In the genomic region with DNA sequence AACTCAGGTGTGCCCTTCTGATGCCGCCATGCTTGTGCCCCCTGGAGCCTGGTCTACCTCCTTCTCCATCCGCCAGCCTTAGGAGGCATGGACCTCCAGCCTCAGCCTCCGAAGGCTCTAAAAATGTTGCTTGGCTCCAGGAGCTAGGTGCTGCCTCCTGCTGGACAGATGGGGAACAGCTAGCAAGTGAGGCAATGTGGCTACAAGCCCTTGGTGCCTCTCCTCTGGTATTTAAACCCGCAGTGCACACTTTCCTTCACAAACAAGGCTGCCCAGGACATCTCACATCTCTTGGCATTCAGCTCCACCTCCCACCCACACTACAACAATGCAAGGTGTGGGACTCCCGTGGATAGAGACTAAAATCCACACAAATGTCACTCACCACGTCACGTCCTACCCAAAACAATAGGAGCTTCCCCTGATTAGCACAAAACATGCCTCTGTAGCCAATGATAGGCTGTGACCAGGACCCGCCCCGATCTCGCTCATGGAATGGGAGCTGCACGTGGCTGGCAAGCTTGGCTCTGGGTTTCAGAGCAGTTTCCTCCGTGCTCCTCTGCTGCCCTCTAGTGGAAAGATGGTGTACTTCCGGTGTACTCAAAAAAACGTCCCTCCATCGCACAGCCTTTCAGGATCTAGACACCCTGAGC, we compare ENCODE assay signal across 8 mouse cellular contexts. TPM values are rescaled to one million over a fixed set of nuclear protein-coding genes. Genes with fewer than 3 reads are reported as not detected.
A peak's percentile ranks its signal among the peaks of the same experiment; 100 is the strongest.
DNase-seq lines count a peak whose midpoint lies in the region; ATAC-seq lines count a peak whose summit lies in the region.

No protein-coding gene starts in this region.

- H3K27ac ChIP-seq in embryonic facial prominence, embryonic 14.5 days (replicated peaks; ENCODE audit: low read depth, low read length): peak overlapping the region; percentile 78
- H3K27ac ChIP-seq in kidney, embryonic 14.5 days (ENCODE audit: low read depth, low read length): peak overlapping the region; percentile 83
- peak overlapping the region; percentile 81 for H3K27ac ChIP-seq in limb, embryonic 15.5 days

- no peaks in the 10 kb centered on the region for H3K36me3 ChIP-seq in embryonic facial prominence, embryonic 14.5 days (ENCODE audit: control insufficient read depth, insufficient read depth, low read length)
- H3K36me3 ChIP-seq in kidney, embryonic 14.5 days (ENCODE audit: control insufficient read depth, insufficient read depth, low read length): no peaks in the 10 kb centered on the region
- H3K36me3 ChIP-seq in limb, embryonic 15.5 days: no peaks in the 10 kb centered on the region

- 2% methylated on average over 15 of the region's 15 CpGs for WGBS in embryonic facial prominence, embryonic 14.5 days
- WGBS in kidney, embryonic 14.5 days: 2% methylated on average over 15 of the region's 15 CpGs
- WGBS in limb, embryonic 15.5 days: 2% methylated on average over 15 of the region's 15 CpGs

- no peaks in the 10 kb centered on the region for H3K27me3 ChIP-seq in embryonic facial prominence, embryonic 14.5 days (replicated peaks; ENCODE audit: control insufficient read depth, insufficient read depth, low read length)
- H3K27me3 ChIP-seq in kidney, embryonic 14.5 days (ENCODE audit: control insufficient read depth, insufficient read depth, low read length): no peaks in the 10 kb centered on the region
- no peaks in the 10 kb centered on the region; the same call in 1 of the 2 replicates for H3K27me3 ChIP-seq in limb, embryonic 15.5 days

- H3K9ac ChIP-seq in embryonic facial prominence, embryonic 14.5 days (ENCODE audit: low read depth, low read length): peak overlapping the region; percentile 41; the same call in 1 of the 2 replicates
- peak overlapping the region; percentile 48 for H3K9ac ChIP-seq in kidney, embryonic 14.5 days (ENCODE audit: low read depth, low read length)
- no peak overlapping the region for H3K9ac ChIP-seq in limb, embryonic 15.5 days

- peak overlapping the region; percentile 54 for H3K4me2 ChIP-seq in embryonic facial prominence, embryonic 14.5 days (ENCODE audit: low read depth, low read length)
- peak overlapping the region; percentile 48 for H3K4me2 ChIP-seq in kidney, embryonic 14.5 days (replicated peaks; ENCODE audit: low read depth, low read length)
- H3K4me2 ChIP-seq in limb, embryonic 15.5 days: peak overlapping the region; percentile 55

- DNase-seq in 3T3-L1 (ENCODE audit: low read depth, low spot score): peak; percentile 100
- peak; percentile 74 to 80 for DNase-seq in adrenal gland, postnatal 4 days (ENCODE audit: low spot score in 2 of 2)
- peak; percentile 98 for DNase-seq in embryonic facial prominence, embryonic 14.5 days (ENCODE audit: low spot score)
- peak; percentile 94 to 95 for DNase-seq in heart, adult 9 months (ENCODE audit: low spot score in 2 of 2)
- DNase-seq in monocyte, adult 2 months (ENCODE audit: low read depth in 1 of 2, low spot score in 2 of 2): peak; percentile 77 to 88
- DNase-seq in spleen, postnatal 36 days (ENCODE audit: low spot score in 2 of 2): peak; percentile 61 to 79

- peak; percentile 97 for ATAC-seq in embryonic facial prominence, embryonic 14.5 days (ENCODE audit: low read depth)
- ATAC-seq in kidney, embryonic 14.5 days (ENCODE audit: low FRiP score, low TSS enrichment): peak; percentile 96
- peak; percentile 83 for ATAC-seq in limb, embryonic 15.5 days (ENCODE audit: insufficient number of reproducible peaks, low FRiP score, low TSS enrichment, low read depth)

- H3K4me1 ChIP-seq in embryonic facial prominence, embryonic 14.5 days (ENCODE audit: control insufficient read depth, insufficient read depth, low read length): no peaks in the 10 kb centered on the region
- H3K4me1 ChIP-seq in kidney, embryonic 14.5 days (ENCODE audit: control insufficient read depth, insufficient read depth, low read length): no peaks in the 10 kb centered on the region
- peaks cover 20% of the 10 kb centered on the region for H3K4me1 ChIP-seq in limb, embryonic 15.5 days

- peak overlapping the region; percentile 30 for H3K4me3 ChIP-seq in embryonic facial prominence, embryonic 14.5 days (ENCODE audit: low read depth, low read length)
- peak overlapping the region; percentile 25; the same call in 1 of the 2 replicates for H3K4me3 ChIP-seq in kidney, embryonic 14.5 days (ENCODE audit: low read length)
- H3K4me3 ChIP-seq in limb, embryonic 15.5 days: peak overlapping the region; percentile 31

- no peaks in the 10 kb centered on the region for H3K9me3 ChIP-seq in embryonic facial prominence, embryonic 14.5 days (ENCODE audit: control insufficient read depth, low read length)
- no peaks in the 10 kb centered on the region for H3K9me3 ChIP-seq in kidney, embryonic 14.5 days (ENCODE audit: control insufficient read depth, low read length)
- no peaks in the 10 kb centered on the region for H3K9me3 ChIP-seq in limb, embryonic 15.5 days

RNA-seq across cellular contexts. Expression of a gene that starts 20.2 kb away (rescaled TPM):
- 10 to 100 TPM; 18.8 TPM for total RNA-seq in adrenal gland, postnatal 4 days (2021)
- polyA plus RNA-seq in embryonic facial prominence, embryonic 14.5 days (2014; fragmentation: Nextera tagmentation; extraction: Ambion mirVana): 69.1 and 105 TPM in 2 replicates
- polyA plus RNA-seq in kidney, embryonic 14.5 days (2014; fragmentation: Nextera tagmentation; extraction: Ambion mirVana): 179 and 184 TPM in 2 replicates
- polyA plus RNA-seq in limb, embryonic 15.5 days (2015; fragmentation: Nextera tagmentation; extraction: Ambion mirVana): 70.8 and 75.5 TPM in 2 replicates

RNA-seq across cellular contexts. Expression of a gene that starts 30.0 kb away (rescaled TPM):
- not detected for total RNA-seq in adrenal gland, postnatal 4 days (2021)
- 0.25 and 1.7 TPM in 2 replicates for polyA plus RNA-seq in embryonic facial prominence, embryonic 14.5 days (2014; fragmentation: Nextera tagmentation; extraction: Ambion mirVana)
- not detected in 2 replicates for polyA plus RNA-seq in kidney, embryonic 14.5 days (2014; fragmentation: Nextera tagmentation; extraction: Ambion mirVana)
- 13.3 and 15.6 TPM in 2 replicates for polyA plus RNA-seq in limb, embryonic 15.5 days (2015; fragmentation: Nextera tagmentation; extraction: Ambion mirVana)

RNA-seq across cellular contexts. Expression of a gene that starts 43.9 kb away (rescaled TPM):
- 10 to 100 TPM; 17.3 to 22.9 TPM for total RNA-seq in adrenal gland, postnatal 4 days (2021)
- polyA plus RNA-seq in embryonic facial prominence, embryonic 14.5 days (2014; fragmentation: Nextera tagmentation; extraction: Ambion mirVana): 61.0 and 70.0 TPM in 2 replicates
- 140 and 164 TPM in 2 replicates for polyA plus RNA-seq in kidney, embryonic 14.5 days (2014; fragmentation: Nextera tagmentation; extraction: Ambion mirVana)
- 39.0 and 44.4 TPM in 2 replicates for polyA plus RNA-seq in limb, embryonic 15.5 days (2015; fragmentation: Nextera tagmentation; extraction: Ambion mirVana)

RNA-seq across cellular contexts. Expression of a gene that starts 44.0 kb away (rescaled TPM):
- total RNA-seq in adrenal gland, postnatal 4 days (2021): 1 to 10 TPM; 1.2 to 1.4 TPM
- 8.9 and 9.2 TPM in 2 replicates for polyA plus RNA-seq in embryonic facial prominence, embryonic 14.5 days (2014; fragmentation: Nextera tagmentation; extraction: Ambion mirVana)
- 0.41 and 0.49 TPM in 2 replicates for polyA plus RNA-seq in kidney, embryonic 14.5 days (2014; fragmentation: Nextera tagmentation; extraction: Ambion mirVana)
- 1.2 and 1.3 TPM in 2 replicates for polyA plus RNA-seq in limb, embryonic 15.5 days (2015; fragmentation: Nextera tagmentation; extraction: Ambion mirVana)

RNA-seq across cellular contexts. Expression of a gene that starts 59.5 kb away (rescaled TPM):
- not detected for total RNA-seq in adrenal gland, postnatal 4 days (2021)
- polyA plus RNA-seq in embryonic facial prominence, embryonic 14.5 days (2014; fragmentation: Nextera tagmentation; extraction: Ambion mirVana): 66.3 and 145 TPM in 2 replicates
- polyA plus RNA-seq in kidney, embryonic 14.5 days (2014; fragmentation: Nextera tagmentation; extraction: Ambion mirVana): 0.11 and 0.38 TPM in 2 replicates
- 557 and 616 TPM in 2 replicates for polyA plus RNA-seq in limb, embryonic 15.5 days (2015; fragmentation: Nextera tagmentation; extraction: Ambion mirVana)

Comparison
In these comparisons a context has a peak if more than half of its experiments do, and no peak if none do; other contexts are left out.
1. Peak in every context shown above with its lines: DNase-seq, ATAC-seq, H3K4me3 ChIP-seq and H3K27ac ChIP-seq.